Mouse (Mus musculus): ENCODE measurements at regions not wholly inside any gene's neighbourhood (a gene's known extent, or its start where the extent isn't known, plus 50 kb on each side); places are given as distances from the start of the nearest gene placed in this dataset.

DNA sequence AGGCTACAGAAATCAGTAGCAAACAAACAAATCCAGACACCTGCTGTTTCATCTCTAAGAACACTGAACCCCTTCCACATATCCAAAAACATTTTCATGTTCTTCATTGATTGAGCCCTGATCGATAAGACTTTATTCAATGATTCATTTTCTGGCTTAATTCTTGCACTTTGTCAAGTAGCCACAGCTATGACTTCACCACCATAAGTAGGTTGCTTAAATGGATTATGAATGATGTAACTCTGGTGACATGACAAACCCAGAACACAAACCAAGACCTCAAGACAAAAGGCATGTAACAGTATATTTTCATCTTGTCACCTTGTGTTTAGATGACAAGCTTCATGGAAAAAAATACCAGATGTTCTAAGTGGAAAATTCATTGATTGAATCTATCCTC, 123.1 kb upstream of the Cd180 start:
- no peaks in the 10 kb centered on the region for H3K27me3 ChIP-seq (ENCODE audit: control insufficient read depth, insufficient read depth, low read depth, low read length)
- no peak overlapping the region for H3K4me2 ChIP-seq (ENCODE audit: low read length)
- H3K9ac ChIP-seq (ENCODE audit: low read depth, low read length), result no peak overlapping the region
- no peak overlapping the region for H3K27ac ChIP-seq (ENCODE audit: low read length)
- 90% methylated on average over 1 of the region's 1 CpGs for WGBS
- no peak overlapping the region for H3K4me3 ChIP-seq (ENCODE audit: low read depth, low read length)
- no peaks in the 10 kb centered on the region for H3K36me3 ChIP-seq (ENCODE audit: control insufficient read depth, insufficient read depth, low read length)
- no peaks in the 10 kb centered on the region for H3K4me1 ChIP-seq (ENCODE audit: control insufficient read depth, insufficient read depth, low read length)
- ATAC-seq, result no peak
- no peaks in the 10 kb centered on the region for H3K9me3 ChIP-seq (replicated peaks; ENCODE audit: control insufficient read depth, low read length, poor library complexity, severe bottlenecking)

DNA sequence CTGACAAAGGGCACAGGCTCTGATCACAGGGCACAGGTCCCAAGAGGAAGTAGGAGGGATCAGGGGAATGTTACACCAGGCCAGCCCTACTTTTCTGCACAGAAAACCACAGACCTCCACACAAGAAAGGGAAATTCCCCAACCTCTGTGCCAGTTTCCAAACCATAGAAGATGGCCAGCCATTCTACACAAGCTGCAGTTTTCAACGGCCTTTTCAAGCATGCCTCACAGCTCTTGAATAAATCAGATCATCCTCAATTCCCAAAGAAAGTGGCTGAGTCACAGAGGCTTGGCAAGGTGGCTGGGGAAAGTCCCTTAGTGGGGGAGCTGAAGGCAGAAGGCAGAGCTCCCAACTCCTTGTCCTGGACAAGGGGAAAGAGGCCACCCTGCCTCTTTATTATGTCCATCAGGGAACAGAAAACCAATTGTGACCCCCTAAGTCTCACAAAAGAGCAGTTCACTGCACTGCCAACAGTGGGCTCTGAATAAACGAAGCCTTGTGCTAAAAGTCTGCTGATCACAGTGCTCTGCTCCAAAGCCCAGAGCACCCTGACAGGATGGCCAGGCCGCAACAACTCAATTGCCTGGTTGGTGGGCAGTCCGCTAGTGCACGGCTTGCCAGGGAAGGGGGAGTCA, 120.0 kb upstream of the Cd180 start:
- Histone ChIP-seq H3K9me3 (replicated peaks; ENCODE audit: control insufficient read depth, low read length, poor library complexity, severe bottlenecking) (no peaks in the 10 kb centered on the region), H3K27ac (ENCODE audit: low read length) (no peak overlapping the region), H3K4me2 (ENCODE audit: low read length) (no peak overlapping the region), H3K4me1 (ENCODE audit: control insufficient read depth, insufficient read depth, low read length) (no peaks in the 10 kb centered on the region), H3K27me3 (ENCODE audit: control insufficient read depth, insufficient read depth, low read depth, low read length) (no peaks in the 10 kb centered on the region), H3K9ac (ENCODE audit: low read depth, low read length) (no peak overlapping the region), H3K4me3 (ENCODE audit: low read depth, low read length) (no peak overlapping the region), H3K36me3 (ENCODE audit: control insufficient read depth, insufficient read depth, low read length) (no peaks in the 10 kb centered on the region)
- peak; percentile 91 for ATAC-seq
- WGBS, result 42% methylated on average over 5 of the region's 5 CpGs

DNA sequence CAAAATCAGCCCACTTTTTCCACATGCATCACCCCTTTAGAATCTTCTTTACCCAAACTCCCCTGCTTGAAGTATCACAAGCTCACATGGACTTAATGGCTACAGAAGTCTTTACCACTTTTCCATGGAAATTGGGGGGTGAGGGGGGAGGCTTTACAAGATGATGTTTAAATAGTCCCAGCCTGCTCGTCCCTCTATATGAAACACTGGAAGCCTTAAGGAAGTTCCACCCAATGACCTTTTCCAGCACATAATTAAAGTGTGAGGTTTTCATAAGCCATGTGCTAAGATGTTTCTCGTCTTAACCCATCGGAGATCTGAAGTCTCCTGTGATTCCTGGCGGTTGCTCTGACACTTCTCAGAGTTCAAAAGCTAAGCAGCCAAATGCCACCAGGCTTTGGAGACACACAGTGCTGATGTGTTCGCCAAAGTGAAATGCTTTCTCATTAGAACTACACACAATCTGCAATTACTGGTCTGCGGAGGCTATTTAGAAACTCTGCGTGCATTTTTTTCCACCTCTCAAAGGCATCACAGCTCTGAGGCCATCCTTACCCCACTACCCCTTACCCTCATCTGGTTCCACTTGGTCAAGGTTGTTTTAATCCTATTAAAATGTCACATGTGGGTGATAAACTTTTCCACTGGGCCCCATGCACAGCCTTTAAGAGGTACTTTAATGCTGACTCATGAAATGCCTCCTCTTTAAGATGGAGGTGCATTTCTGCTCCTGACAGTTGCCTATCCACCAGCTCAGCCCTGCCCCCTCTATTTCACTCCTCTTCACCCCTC, 116.3 kb upstream of the Cd180 start:
- no peak overlapping the region for H3K4me2 ChIP-seq (ENCODE audit: low read length)
- no peaks in the 10 kb centered on the region for H3K36me3 ChIP-seq (ENCODE audit: control insufficient read depth, insufficient read depth, low read length)
- H3K4me3 ChIP-seq (ENCODE audit: low read depth, low read length), result no peak overlapping the region
- H3K9ac ChIP-seq (ENCODE audit: low read depth, low read length), result no peak overlapping the region
- no peaks in the 10 kb centered on the region for H3K4me1 ChIP-seq (ENCODE audit: control insufficient read depth, insufficient read depth, low read length)
- H3K27ac ChIP-seq (ENCODE audit: low read length), result no peak overlapping the region
- no peaks in the 10 kb centered on the region for H3K9me3 ChIP-seq (replicated peaks; ENCODE audit: control insufficient read depth, low read length, poor library complexity, severe bottlenecking)
- 69% methylated on average over 7 of the region's 7 CpGs for WGBS
- H3K27me3 ChIP-seq (ENCODE audit: control insufficient read depth, insufficient read depth, low read depth, low read length), result no peaks in the 10 kb centered on the region
- ATAC-seq, result no peak

DNA sequence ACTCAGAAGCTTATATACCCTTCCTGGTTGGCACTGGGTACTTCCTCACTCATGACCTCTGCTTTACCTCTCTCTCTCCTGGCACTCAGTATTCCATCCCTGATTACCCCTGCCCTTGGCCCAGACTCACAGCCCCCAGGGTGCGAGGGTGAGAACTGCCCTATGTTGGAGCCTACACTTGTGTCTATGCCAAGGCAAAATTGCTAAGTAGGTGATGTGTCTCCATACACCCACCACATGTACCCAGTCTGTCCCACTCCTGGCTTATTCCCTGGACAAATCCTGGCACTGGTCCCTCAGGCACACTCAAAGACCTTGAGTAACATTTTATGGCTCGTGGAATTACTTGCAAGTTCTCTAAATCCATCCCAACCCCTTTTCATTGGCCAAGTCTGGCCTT, 114.5 kb upstream of the Cd180 start:
- Histone ChIP-seq H3K9ac (ENCODE audit: low read depth, low read length) (no peak overlapping the region), H3K4me2 (ENCODE audit: low read length) (no peak overlapping the region), H3K27me3 (ENCODE audit: control insufficient read depth, insufficient read depth, low read depth, low read length) (no peaks in the 10 kb centered on the region), H3K4me3 (ENCODE audit: low read depth, low read length) (no peak overlapping the region), H3K4me1 (ENCODE audit: control insufficient read depth, insufficient read depth, low read length) (no peaks in the 10 kb centered on the region), H3K9me3 (replicated peaks; ENCODE audit: control insufficient read depth, low read length, poor library complexity, severe bottlenecking) (no peaks in the 10 kb centered on the region), H3K36me3 (ENCODE audit: control insufficient read depth, insufficient read depth, low read length) (no peaks in the 10 kb centered on the region), H3K27ac (ENCODE audit: low read length) (no peak overlapping the region)
- no peak for ATAC-seq
- WGBS, result 78% methylated on average over 2 of the region's 2 CpGs

DNA sequence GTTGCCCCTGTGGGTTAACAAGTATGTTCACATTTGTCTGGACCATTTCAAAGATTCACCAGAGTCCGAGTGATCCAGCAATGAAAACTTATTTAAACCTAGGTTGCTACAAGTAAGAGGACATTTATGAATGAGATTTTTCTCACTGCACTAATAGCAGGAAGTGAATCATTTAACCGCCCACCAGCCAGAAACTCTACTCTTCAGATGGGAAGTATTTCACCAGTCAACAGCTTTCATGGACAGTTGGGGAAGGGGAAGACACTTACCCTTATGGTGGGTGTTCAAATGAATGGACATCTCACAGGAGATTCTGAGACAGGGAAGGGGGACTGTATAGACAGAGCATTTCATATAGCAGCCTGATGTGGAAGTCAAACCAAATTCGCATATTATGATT, 113.7 kb upstream of the Cd180 start:
- whole genome bisulfite sequencing, result 98% methylated on average over 3 of the region's 3 CpGs
- no peaks in the 10 kb centered on the region for H3K27me3 ChIP-seq (ENCODE audit: control insufficient read depth, insufficient read depth, low read depth, low read length)
- H3K9me3 ChIP-seq (replicated peaks; ENCODE audit: control insufficient read depth, low read length, poor library complexity, severe bottlenecking), result no peaks in the 10 kb centered on the region
- no peaks in the 10 kb centered on the region for H3K36me3 ChIP-seq (ENCODE audit: control insufficient read depth, insufficient read depth, low read length)
- no peak overlapping the region for H3K27ac ChIP-seq (ENCODE audit: low read length)
- H3K4me3 ChIP-seq (ENCODE audit: low read depth, low read length), result no peak overlapping the region
- no peak for ATAC-seq
- no peak overlapping the region for H3K9ac ChIP-seq (ENCODE audit: low read depth, low read length)
- no peaks in the 10 kb centered on the region for H3K4me1 ChIP-seq (ENCODE audit: control insufficient read depth, insufficient read depth, low read length)
- H3K4me2 ChIP-seq (ENCODE audit: low read length), result no peak overlapping the region

DNA sequence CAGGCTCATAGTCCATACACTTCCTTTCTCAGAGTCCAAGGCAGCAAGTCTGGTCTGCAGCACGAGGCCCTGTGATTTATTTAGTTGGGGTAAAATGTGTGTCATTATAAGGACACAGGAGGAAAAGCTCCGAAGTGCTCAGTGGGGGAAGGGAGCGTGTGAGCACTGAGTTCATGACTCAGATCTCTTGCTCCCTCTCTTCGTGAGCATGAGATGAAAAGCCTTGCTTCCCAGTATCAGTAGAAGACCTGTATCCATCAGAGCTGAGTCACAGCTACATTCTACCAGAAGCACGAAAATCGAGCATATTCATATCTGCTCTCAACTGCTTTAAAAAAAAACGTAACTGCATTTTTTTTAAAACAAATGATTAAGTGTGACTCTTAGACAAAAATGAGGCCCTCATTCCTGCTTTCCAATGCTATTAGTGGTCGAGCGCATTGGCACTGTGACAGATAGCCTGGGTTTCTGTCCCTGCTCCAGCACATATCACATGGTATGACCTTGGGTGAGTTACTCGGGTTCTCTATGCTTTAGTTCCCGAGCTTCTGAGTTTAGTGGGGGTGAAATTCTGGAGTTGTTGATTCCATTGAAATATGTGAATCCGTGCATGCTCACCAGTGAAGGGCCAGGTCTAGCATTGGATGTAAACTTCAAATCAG, 109.2 kb upstream of the Cd180 start:
- no peak overlapping the region for H3K9ac ChIP-seq (ENCODE audit: low read depth, low read length)
- no peaks in the 10 kb centered on the region for H3K27me3 ChIP-seq (ENCODE audit: control insufficient read depth, insufficient read depth, low read depth, low read length)
- H3K4me2 ChIP-seq (ENCODE audit: low read length), result no peak overlapping the region
- 84% methylated on average over 12 of the region's 12 CpGs for WGBS
- no peaks in the 10 kb centered on the region for H3K4me1 ChIP-seq (ENCODE audit: control insufficient read depth, insufficient read depth, low read length)
- no peaks in the 10 kb centered on the region for H3K9me3 ChIP-seq (replicated peaks; ENCODE audit: control insufficient read depth, low read length, poor library complexity, severe bottlenecking)
- H3K27ac ChIP-seq (ENCODE audit: low read length), result no peak overlapping the region
- H3K36me3 ChIP-seq (ENCODE audit: control insufficient read depth, insufficient read depth, low read length), result no peaks in the 10 kb centered on the region
- no peak overlapping the region for H3K4me3 ChIP-seq (ENCODE audit: low read depth, low read length)
- no peak for ATAC-seq

DNA sequence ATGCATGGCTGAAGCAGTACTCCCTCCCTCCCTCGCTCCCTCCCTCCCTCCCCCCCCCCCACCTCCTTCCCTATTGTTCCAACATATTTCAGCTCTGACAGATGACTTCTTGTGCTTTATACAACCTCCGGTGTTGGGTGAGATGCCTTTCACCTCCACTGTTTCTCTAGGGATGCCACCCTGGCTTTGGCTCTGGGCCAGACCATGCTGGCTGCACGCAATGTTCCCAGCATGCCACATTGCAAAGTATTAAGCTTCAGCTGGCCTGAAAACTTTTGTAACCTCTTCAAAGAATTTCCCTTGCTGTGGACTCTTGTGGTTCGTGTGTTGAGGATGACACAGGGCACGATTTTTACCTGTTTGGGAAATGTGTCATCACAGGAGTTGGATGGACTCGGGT, 107.1 kb upstream of the Cd180 start:
- no peak for ATAC-seq
- 50% methylated on average over 5 of the region's 6 CpGs for WGBS
- Histone ChIP-seq H3K9me3 (replicated peaks; ENCODE audit: control insufficient read depth, low read length, poor library complexity, severe bottlenecking) (no peaks in the 10 kb centered on the region), H3K4me1 (ENCODE audit: control insufficient read depth, insufficient read depth, low read length) (peaks cover 11% of the 10 kb centered on the region), H3K9ac (ENCODE audit: low read depth, low read length) (no peak overlapping the region), H3K36me3 (ENCODE audit: control insufficient read depth, insufficient read depth, low read length) (no peaks in the 10 kb centered on the region), H3K27me3 (ENCODE audit: control insufficient read depth, insufficient read depth, low read depth, low read length) (no peaks in the 10 kb centered on the region), H3K4me3 (ENCODE audit: low read depth, low read length) (no peak overlapping the region), H3K4me2 (ENCODE audit: low read length) (no peak overlapping the region), H3K27ac (ENCODE audit: low read length) (no peak overlapping the region)

DNA sequence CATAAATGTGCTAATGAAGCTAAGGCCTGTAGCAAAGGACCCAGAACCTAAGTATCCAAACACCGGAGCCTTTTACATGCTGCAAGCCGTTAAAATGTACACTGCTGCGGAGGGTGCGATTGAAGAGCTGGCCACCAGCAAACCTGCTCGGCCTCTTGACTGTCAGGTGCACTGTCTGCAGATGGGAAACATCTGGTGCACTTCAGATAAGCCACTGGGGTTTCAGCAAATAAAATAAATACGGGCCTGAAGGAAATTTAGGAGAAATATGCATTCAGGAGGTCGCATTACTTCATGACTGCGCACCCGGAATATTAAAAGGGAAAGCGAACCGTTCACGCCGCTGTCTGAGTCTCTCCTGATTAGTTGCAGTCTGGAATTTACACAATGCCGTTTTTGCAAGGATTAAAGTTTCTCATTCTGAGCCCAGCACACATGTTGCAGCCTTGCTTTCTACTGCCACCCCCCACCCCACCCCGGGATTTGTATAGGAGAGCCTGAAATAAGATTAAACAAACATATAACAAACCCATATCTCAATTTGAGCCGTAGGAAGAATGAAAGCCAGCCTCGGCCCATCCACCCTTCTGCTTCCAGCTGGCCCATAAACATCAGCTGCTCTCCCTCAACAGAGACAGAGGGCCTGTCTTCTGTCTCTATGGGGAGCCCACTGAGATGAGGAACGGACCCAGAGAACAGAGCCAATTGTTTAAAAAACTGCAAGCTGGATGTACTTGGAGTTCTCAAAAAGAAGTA, 103.5 kb upstream of the Cd180 start:
- H3K4me3 ChIP-seq (ENCODE audit: low read depth, low read length), result no peak overlapping the region
- no peaks in the 10 kb centered on the region for H3K36me3 ChIP-seq (ENCODE audit: control insufficient read depth, insufficient read depth, low read length)
- ATAC-seq, result peak; percentile 76
- peaks cover 11% of the 10 kb centered on the region for H3K4me1 ChIP-seq (ENCODE audit: control insufficient read depth, insufficient read depth, low read length)
- WGBS, result 26% methylated on average over 18 of the region's 18 CpGs
- peak overlapping the region; percentile 41 for H3K4me2 ChIP-seq (ENCODE audit: low read length)
- no peaks in the 10 kb centered on the region for H3K27me3 ChIP-seq (ENCODE audit: control insufficient read depth, insufficient read depth, low read depth, low read length)
- H3K9me3 ChIP-seq (replicated peaks; ENCODE audit: control insufficient read depth, low read length, poor library complexity, severe bottlenecking), result no peaks in the 10 kb centered on the region
- peak overlapping the region; percentile 10; the same call in 1 of the 2 replicates for H3K27ac ChIP-seq (ENCODE audit: low read length)
- no peak overlapping the region; the same call in 1 of the 2 replicates for H3K9ac ChIP-seq (ENCODE audit: low read depth, low read length)

Data from midbrain, embryonic 16.5 days (tissue).